Mouse (Mus musculus) liver, adult 2 months (tissue): ENCODE data around the gene Pak1. TPM values are rescaled to one million over a fixed set of nuclear protein-coding genes. Genes with fewer than 3 reads are reported as not detected.
A peak's percentile ranks its signal among the peaks of the same experiment; 100 is the strongest.
"Not testable (repeated sequence)": the region's sequence is repeated elsewhere in the genome, so short reads cannot be mapped to it uniquely, and the experiment has no call there.

Experiments
- DNase-seq: peaks from one replicate; pipeline ENCODE4 v3.0.0-alpha.2; 2011; ENCODE audit warnings: low read depth, low spot score; ENCODE audit errors: extremely low read depth
- H3K27ac ChIP-seq: fragments of 200-500 bp; replicated peaks from 2 replicates; pipeline ENCODE4 v1.5.1; 2012; ENCODE audit warnings: low read depth, mild to moderate bottlenecking, control low read depth, inconsistent platforms, low read length; ENCODE audit not compliant: insufficient read depth
- H3K27me3 ChIP-seq: fragments of 200-500 bp; 2 replicates; pipeline ENCODE4 v1.6.1; 2012; ENCODE audit warnings: mild to moderate bottlenecking, moderate library complexity, low read length, inconsistent platforms; ENCODE audit not compliant: control insufficient read depth, insufficient read depth
- H3K36me3 ChIP-seq: fragments of 200-500 bp; 2 replicates; pipeline ENCODE4 v1.6.1; 2012; ENCODE audit warnings: low read length, inconsistent platforms; ENCODE audit not compliant: control insufficient read depth, insufficient read depth
- H3K4me1 ChIP-seq: fragments of 200-500 bp; 2 replicates; pipeline ENCODE4 v1.6.1; 2011; ENCODE audit warnings: low read length; ENCODE audit not compliant: control insufficient read depth, insufficient read depth
- H3K4me3 ChIP-seq: fragments of 200-500 bp; 2 replicates; pipeline ENCODE4 v1.5.1; 2011; ENCODE audit warnings: low read depth, mild to moderate bottlenecking, control low read depth, low read length, moderate library complexity; ENCODE audit not compliant: insufficient read depth
- H3K79me2 ChIP-seq: fragments of 200-500 bp; 2 replicates; pipeline ENCODE4 v1.6.1; 2012; ENCODE audit warnings: inconsistent platforms, mild to moderate bottlenecking, low read length, moderate library complexity; ENCODE audit not compliant: control insufficient read depth, insufficient read depth
- H3K9ac ChIP-seq: fragments of 200-500 bp; 2 replicates; pipeline ENCODE4 v1.6.1; 2012; ENCODE audit warnings: low read depth, mild to moderate bottlenecking, control low read depth, inconsistent platforms, low read length
- CTCF ChIP-seq: fragments of 200-500 bp; IDR thresholded peaks from 2 replicates; pipeline ENCODE4 v1.5.1; 2011; ENCODE audit warnings: low read depth, low read length, control low read depth
- POLR2A ChIP-seq: fragments of 200-500 bp; IDR thresholded peaks from 2 replicates; pipeline ENCODE4 v1.6.1; 2011; ENCODE audit warnings: low read length, control low read depth; ENCODE audit not compliant: insufficient read depth; ENCODE audit errors: extremely low read depth
- WGBS: fragments of 180-500 bp; shearing (Covaris S2); methylation state at CpG from one replicate; pipeline ENCODE4 v1.1.7; 2018; 5-methylcytosine and 5-hydroxymethylcytosine counted together
- polyA plus RNA-seq: library from polyadenylated mRNA; depleted of rRNA; stranded (reverse); fragments of >200 nt; gene quantifications from 2 replicates; pipeline ENCODE4 v1.2.3, GENCODE M21; 2012
- total RNA-seq: library from RNA; depleted of rRNA; stranded (reverse); fragments of >200 nt; gene quantifications from 2 replicates; pipeline ENCODE4 v1.2.3, GENCODE M21; 2014

Pak1 gene
- total and polyA plus RNA-seq, 2 experiments: 1.2 to 3.0 TPM

GRCm38 (mm10) chr7:97845546-97845945, 57.2 kb downstream of the Pak1 start:
- Histone ChIP-seq H3K4me1 (peaks cover 5% of the 10 kb centered on the region; the same call in 1 of the 2 replicates), H3K4me3 (no peak overlapping the region), H3K27ac (no peak overlapping the region), H3K79me2 (no peaks in the 10 kb centered on the region), H3K27me3 (no peaks in the 10 kb centered on the region), H3K36me3 (no peaks in the 10 kb centered on the region), H3K9ac (no peak overlapping the region)
- TF ChIP-seq CTCF (no peak), POLR2A (no peak)
- peak; percentile 64 for DNase-seq
- 8% methylated on average over 2 of the region's 2 CpGs for WGBS

GRCm38 (mm10) chr7:97846539-97846938, 58.2 kb downstream of the Pak1 start:
- no peaks in the 10 kb centered on the region for H3K36me3 ChIP-seq
- no peak overlapping the region for H3K27ac ChIP-seq
- H3K79me2 ChIP-seq: no peaks in the 10 kb centered on the region
- H3K4me3 ChIP-seq: no peak overlapping the region
- no peak overlapping the region for H3K9ac ChIP-seq
- peak; percentile 9 for DNase-seq
- peaks cover 5% of the 10 kb centered on the region; the same call in 1 of the 2 replicates for H3K4me1 ChIP-seq
- no peaks in the 10 kb centered on the region for H3K27me3 ChIP-seq
- TF ChIP-seq POLR2A: no peak
- TF ChIP-seq CTCF: no peak

GRCm38 (mm10) chr7:97849557-97849956, 61.2 kb downstream of the Pak1 start:
- H3K4me3 ChIP-seq, H3K9ac ChIP-seq, H3K36me3 ChIP-seq, DNase-seq, H3K79me2 ChIP-seq, H3K4me1 ChIP-seq, H3K27ac ChIP-seq, H3K27me3 ChIP-seq: not testable (repeated sequence)
- 87% methylated on average over 3 of the region's 3 CpGs for WGBS

GRCm38 (mm10) chr7:97850331-97850730, 62.0 kb downstream of the Pak1 start:
- TF ChIP-seq CTCF (no peak), POLR2A (no peak)
- Histone ChIP-seq H3K4me1 (peaks cover under 1% of the 10 kb centered on the region; the same call in 1 of the 2 replicates), H3K79me2 (no peaks in the 10 kb centered on the region), H3K27ac (no peak overlapping the region), H3K27me3 (no peaks in the 10 kb centered on the region), H3K9ac (no peak overlapping the region), H3K36me3 (no peaks in the 10 kb centered on the region), H3K4me3 (no peak overlapping the region)
- 81% methylated on average over 3 of the region's 3 CpGs for WGBS
- DNase-seq: no peak

- no peak for DNase-seq
- no peak overlapping the region for H3K27ac ChIP-seq
- H3K27me3 ChIP-seq: no peaks in the 10 kb centered on the region
- H3K4me3 ChIP-seq: no peak overlapping the region
- H3K9ac ChIP-seq: no peak overlapping the region
- H3K4me1 ChIP-seq: no peaks in the 10 kb centered on the region
- TF ChIP-seq CTCF (no peak), POLR2A (no peak)
- WGBS: 84% methylated on average over 3 of the region's 3 CpGs
- H3K79me2 ChIP-seq: no peaks in the 10 kb centered on the region
- no peaks in the 10 kb centered on the region for H3K36me3 ChIP-seq
These were observed 75.2 kb downstream of the Pak1 start for GRCm38 (mm10) chr7:97863512-97863911.

GRCm38 (mm10) chr7:97864531-97864930, 76.2 kb downstream of the Pak1 start:
- Histone ChIP-seq H3K4me1 (no peaks in the 10 kb centered on the region), H3K9ac (no peak overlapping the region), H3K27ac (no peak overlapping the region), H3K36me3 (no peaks in the 10 kb centered on the region), H3K27me3 (no peaks in the 10 kb centered on the region), H3K4me3 (no peak overlapping the region), H3K79me2 (no peaks in the 10 kb centered on the region)
- 68% methylated on average over 1 of the region's 1 CpGs for WGBS
- no peak for DNase-seq
- TF ChIP-seq CTCF: no peak
- no peak for TF ChIP-seq POLR2A
